Mouse (Mus musculus) kidney, postnatal 10 days (tissue): ENCODE results near the gene Ndufs3.
A peak's percentile ranks its signal among the peaks of the same experiment; 100 is the strongest.

Experiments used
- DNase-seq: peaks from one replicate; pipeline ENCODE4 v3.0.0; 2021; ENCODE audit warnings: mixed read lengths

Ndufs3 gene

DNA sequence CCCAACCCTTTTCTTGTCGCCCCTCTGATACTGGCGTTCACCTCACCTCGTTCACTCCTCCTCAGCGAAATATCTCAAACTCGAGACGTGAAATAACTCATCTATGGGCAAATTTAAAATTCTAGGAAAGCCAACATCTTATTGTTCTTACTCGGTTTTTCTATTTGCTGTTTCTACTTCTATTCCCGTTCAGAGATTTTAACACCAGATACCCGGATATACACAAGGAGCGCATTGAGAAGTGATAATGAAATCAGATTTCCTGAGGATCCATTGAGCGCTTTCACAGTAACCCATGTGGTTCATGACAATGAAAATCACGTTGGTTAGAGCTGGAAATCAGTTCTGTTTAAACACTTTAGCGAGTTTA, 57.0 kb downstream of the Ndufs3 start:
- DNase-seq = no peak

DNA sequence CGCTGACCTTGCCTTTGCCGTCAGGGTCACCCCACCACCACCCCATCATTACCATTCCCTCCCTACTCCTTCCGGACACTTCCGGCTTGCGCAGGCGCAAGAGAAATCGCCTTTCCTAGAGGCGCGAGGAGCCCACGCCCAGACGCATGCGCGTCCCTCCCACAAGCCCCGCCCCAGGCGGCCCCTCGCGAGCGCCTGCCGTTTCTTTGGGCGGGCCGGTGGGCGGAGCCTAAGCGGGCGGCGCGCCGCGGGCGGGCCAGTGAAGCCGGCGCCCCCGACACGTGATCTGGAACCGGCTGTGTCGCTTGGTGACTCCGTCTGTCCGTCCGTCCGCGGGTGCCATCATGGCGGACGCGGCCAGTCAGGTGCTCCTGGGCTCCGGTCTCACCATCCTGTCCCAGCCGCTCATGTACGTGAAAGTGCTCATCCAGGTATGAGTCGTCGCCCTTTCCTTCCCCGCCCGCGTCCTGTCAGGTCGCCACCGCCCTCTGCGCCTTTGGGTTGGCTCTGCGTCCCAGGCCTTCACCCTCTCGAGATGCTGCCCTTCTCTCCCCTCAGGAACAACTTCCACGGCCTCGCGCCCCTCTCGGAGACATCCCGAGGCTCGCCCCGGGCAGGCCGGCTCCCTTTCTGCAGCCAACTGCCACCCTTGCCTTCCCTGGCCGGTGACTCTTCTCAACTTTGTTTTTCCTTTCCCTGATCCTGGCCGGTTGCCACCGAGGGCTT, 57.5 kb downstream of the Ndufs3 start, which contains the start of gene Mtch2:
Gene Mtch2, plus strand, starts transcription at position 201 of the 726 bp plus-strand sequence.
- DNase-seq = peak; percentile 99

DNA sequence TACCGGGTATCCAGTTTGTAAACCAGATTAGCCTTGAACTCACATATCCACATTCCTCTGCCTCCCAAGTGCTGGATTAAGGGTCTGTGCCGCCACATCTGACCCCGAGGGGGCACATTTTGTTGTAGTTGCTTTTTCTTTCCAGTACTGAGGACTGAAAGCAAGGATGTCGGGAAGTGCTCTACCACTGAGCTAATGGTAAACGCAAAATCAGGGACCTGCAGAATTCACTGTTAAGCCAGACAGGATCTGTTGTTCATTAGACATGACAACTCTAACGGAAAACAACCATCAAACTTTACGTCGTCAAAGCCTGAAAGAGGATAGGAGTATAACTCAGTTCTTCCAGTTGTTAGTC, 58.1 kb downstream of the Ndufs3 start:
- no peak for DNase-seq

DNA sequence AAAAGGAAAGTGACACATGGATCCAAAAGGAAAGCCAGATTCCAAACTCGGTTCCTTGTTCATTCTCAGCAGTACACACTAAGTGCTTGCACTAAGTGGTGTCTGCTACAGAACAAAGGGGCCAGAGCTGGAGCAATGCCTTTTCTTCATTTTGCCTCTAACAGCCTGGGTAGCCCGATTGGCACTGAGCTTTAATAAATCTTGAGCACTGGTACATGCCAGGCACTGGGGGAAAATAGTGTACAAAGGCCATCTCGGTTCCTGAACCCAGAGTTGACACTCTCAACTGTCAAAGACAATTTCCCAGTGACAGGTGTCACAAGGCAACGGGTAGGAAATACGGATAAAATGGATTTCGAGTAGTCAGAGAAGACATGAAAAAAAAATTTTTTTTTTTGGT, 58.5 kb downstream of the Ndufs3 start:
- peak; percentile 18 for DNase-seq

DNA sequence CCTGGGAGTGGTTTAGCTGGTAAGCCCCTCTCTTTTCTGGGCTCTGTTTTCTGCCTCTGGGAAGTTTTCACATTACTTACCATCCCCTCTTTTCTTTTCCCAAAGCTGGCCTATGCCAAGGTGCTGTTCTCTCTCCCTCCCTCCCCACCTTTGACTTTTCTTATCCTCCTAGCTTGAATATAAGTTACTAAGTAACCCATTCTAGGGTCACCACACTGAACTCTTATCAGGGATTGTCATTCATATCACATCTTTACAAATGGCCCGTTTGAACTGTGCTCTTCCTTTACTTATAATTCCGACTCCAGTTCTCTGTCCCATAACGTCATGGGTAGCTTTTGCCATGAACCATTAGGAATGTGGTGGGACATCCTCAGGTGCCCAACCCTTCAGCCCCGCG, 59.4 kb downstream of the Ndufs3 start:
- DNase-seq = no peak
